Mouse (Mus musculus) retina, embryonic 14.5 days (tissue): ENCODE results near the gene Tgif1.

ENCODE experiments used
- DNase-seq: peaks from one replicate; pipeline ENCODE4 v3.0.0-alpha.2; 2015; ENCODE audit warnings: low spot score

Tgif1 gene

GRCm38 (mm10) chr17:70866538-70867114 is 13.3 kb upstream of the Tgif1 start:
- DNase-seq = no peak

GRCm38 (mm10) chr17:70866029-70866428 is 12.7 kb upstream of the Tgif1 start:
- no peak for DNase-seq

- DNase-seq = no peak
Observed at GRCm38 (mm10) chr17:70865060-70865604, 11.8 kb upstream of the Tgif1 start.

GRCm38 (mm10) chr17:70864645-70865044 is 11.3 kb upstream of the Tgif1 start:
- DNase-seq = no peak

- DNase-seq = no peak
Observed at GRCm38 (mm10) chr17:70864117-70864516, 10.8 kb upstream of the Tgif1 start.

GRCm38 (mm10) chr17:70858814-70859213 is 5.5 kb upstream of the Tgif1 start:
- no peak for DNase-seq

- no peak for DNase-seq
Observed at GRCm38 (mm10) chr17:70856871-70857415, 3.6 kb upstream of the Tgif1 start.

GRCm38 (mm10) chr17:70854021-70854420 is 675 bp upstream of the Tgif1 start:
- DNase-seq = no peak

GRCm38 (mm10) chr17:70852686-70853386 is 510 bp downstream of the Tgif1 start:
- DNase-seq = peak; percentile 78

- DNase-seq = peak; percentile 49
Observed at GRCm38 (mm10) chr17:70852011-70852685, 1.2 kb downstream of the Tgif1 start.

GRCm38 (mm10) chr17:70850996-70851991 is 2.1 kb downstream of the Tgif1 start:
- DNase-seq = peak; percentile 74

- DNase-seq = peak; percentile 71
Observed at GRCm38 (mm10) chr17:70850233-70850995, 2.9 kb downstream of the Tgif1 start.

- peak; percentile 89 for DNase-seq
Observed at GRCm38 (mm10) chr17:70849399-70850232, 3.7 kb downstream of the Tgif1 start.

GRCm38 (mm10) chr17:70848511-70849398 is 4.6 kb downstream of the Tgif1 start:
- DNase-seq = peak; percentile 57

- DNase-seq = peak; percentile 33
Observed at GRCm38 (mm10) chr17:70847751-70848510, 5.4 kb downstream of the Tgif1 start.

GRCm38 (mm10) chr17:70847086-70847485 is 6.3 kb downstream of the Tgif1 start:
- DNase-seq = peak; percentile 74

GRCm38 (mm10) chr17:70846111-70846644 is 7.2 kb downstream of the Tgif1 start:
- DNase-seq = no peak

- DNase-seq = no peak
Observed at GRCm38 (mm10) chr17:70845543-70845942, 7.8 kb downstream of the Tgif1 start.
